Mouse (Mus musculus): ENCODE results near the gene Upp2. TPM values are rescaled to one million over a fixed set of nuclear protein-coding genes. Genes with fewer than 3 reads are reported as not detected.

Upp2 gene
- total and polyA plus RNA-seq, 2 experiments from 2014 or later = 10.8 to 12.6 TPM

GRCm38 (mm10) chr2:58741213-58741612, 174.1 kb downstream of the Upp2 start:
- DNase-seq = no peak
- 89% methylated on average over 1 of the region's 1 CpGs for WGBS

GRCm38 (mm10) chr2:58742026-58742425, 174.9 kb downstream of the Upp2 start:
- no peak overlapping the region for H3K4me3 ChIP-seq (ENCODE audit: low read depth, low read length)
- no peak overlapping the region for H3K4me2 ChIP-seq (ENCODE audit: low read depth)
- H3K27ac ChIP-seq (ENCODE audit: low read depth, low read length) = no peak overlapping the region
- no peaks in the 10 kb centered on the region for H3K9me3 ChIP-seq (ENCODE audit: low read length)
- 96% methylated on average over 4 of the region's 4 CpGs for WGBS
- no peak overlapping the region for H3K9ac ChIP-seq
- TF ChIP-seq CTCF (IDR thresholded peaks at IDR 0.05; ENCODE audit: low read depth) = no peak
- no peak for ATAC-seq
- no peaks in the 10 kb centered on the region for H3K27me3 ChIP-seq (ENCODE audit: insufficient read depth, low read length)
- no peak for DNase-seq
- no peaks in the 10 kb centered on the region for H3K36me3 ChIP-seq (ENCODE audit: insufficient read depth)
- H3K4me1 ChIP-seq (ENCODE audit: insufficient read depth) = no peaks in the 10 kb centered on the region

More at GRCm38 (mm10) chr2:58741213-58741612, 174.1 kb downstream of the Upp2 start:
- no peak overlapping the region for H3K27ac ChIP-seq (ENCODE audit: low read depth, low read length)
- no peaks in the 10 kb centered on the region for H3K36me3 ChIP-seq (ENCODE audit: insufficient read depth)
- H3K4me3 ChIP-seq (ENCODE audit: low read depth, low read length) = no peak overlapping the region
- no peaks in the 10 kb centered on the region for H3K9me3 ChIP-seq (ENCODE audit: low read length)
- no peak overlapping the region for H3K9ac ChIP-seq
- H3K4me2 ChIP-seq (ENCODE audit: low read depth) = no peak overlapping the region
- TF ChIP-seq CTCF (IDR thresholded peaks at IDR 0.05; ENCODE audit: low read depth) = no peak
- no peaks in the 10 kb centered on the region for H3K27me3 ChIP-seq (ENCODE audit: insufficient read depth, low read length)
- H3K4me1 ChIP-seq (ENCODE audit: insufficient read depth) = no peaks in the 10 kb centered on the region
- no peak for ATAC-seq

- ATAC-seq = no peak
- H3K4me2 ChIP-seq (ENCODE audit: low read depth) = no peak overlapping the region
- H3K4me1 ChIP-seq (ENCODE audit: insufficient read depth) = no peaks in the 10 kb centered on the region
- no peaks in the 10 kb centered on the region for H3K36me3 ChIP-seq (ENCODE audit: insufficient read depth)
- TF ChIP-seq CTCF (IDR thresholded peaks at IDR 0.05; ENCODE audit: low read depth) = no peak
- no peak for DNase-seq
- H3K4me3 ChIP-seq (ENCODE audit: low read depth, low read length) = no peak overlapping the region
- H3K9me3 ChIP-seq (ENCODE audit: low read length) = no peaks in the 10 kb centered on the region
- H3K27me3 ChIP-seq (ENCODE audit: insufficient read depth, low read length) = no peaks in the 10 kb centered on the region
- no peak overlapping the region for H3K9ac ChIP-seq
- 88% methylated on average over 3 of the region's 3 CpGs for WGBS
- no peak overlapping the region for H3K27ac ChIP-seq (ENCODE audit: low read depth, low read length)
Observed at GRCm38 (mm10) chr2:58743446-58743845, 176.3 kb downstream of the Upp2 start.

GRCm38 (mm10) chr2:58747483-58748229, 180.6 kb downstream of the Upp2 start:
- Histone ChIP-seq H3K27ac (ENCODE audit: low read depth, low read length) (no peak overlapping the region), H3K36me3 (ENCODE audit: insufficient read depth) (no peaks in the 10 kb centered on the region), H3K4me2 (ENCODE audit: low read depth) (no peak overlapping the region), H3K4me3 (ENCODE audit: low read depth, low read length) (no peak overlapping the region), H3K9ac (no peak overlapping the region), H3K27me3 (ENCODE audit: insufficient read depth, low read length) (no peaks in the 10 kb centered on the region), H3K4me1 (ENCODE audit: insufficient read depth) (no peaks in the 10 kb centered on the region), H3K9me3 (ENCODE audit: low read length) (no peaks in the 10 kb centered on the region)
- DNase-seq (no peak), ATAC-seq (no peak)
- TF ChIP-seq CTCF (IDR thresholded peaks at IDR 0.05; ENCODE audit: low read depth) = no peak
- 81% methylated on average over 11 of the region's 11 CpGs for WGBS

- Histone ChIP-seq H3K9me3 (ENCODE audit: low read length) (no peaks in the 10 kb centered on the region), H3K36me3 (ENCODE audit: insufficient read depth) (no peaks in the 10 kb centered on the region), H3K4me3 (ENCODE audit: low read depth, low read length) (no peak overlapping the region), H3K9ac (no peak overlapping the region), H3K27me3 (ENCODE audit: insufficient read depth, low read length) (no peaks in the 10 kb centered on the region), H3K4me1 (ENCODE audit: insufficient read depth) (no peaks in the 10 kb centered on the region), H3K27ac (ENCODE audit: low read depth, low read length) (no peak overlapping the region), H3K4me2 (ENCODE audit: low read depth) (no peak overlapping the region)
- DNase-seq (no peak), ATAC-seq (no peak)
- 88% methylated on average over 5 of the region's 5 CpGs for WGBS
- no peak for TF ChIP-seq CTCF (IDR thresholded peaks at IDR 0.05; ENCODE audit: low read depth)
Observed at GRCm38 (mm10) chr2:58748296-58748695, 181.2 kb downstream of the Upp2 start.

- WGBS = 26% methylated on average over 2 of the region's 2 CpGs
- ATAC-seq (no peak), DNase-seq (no peak)
- Histone ChIP-seq H3K4me2 (ENCODE audit: low read depth) (no peak overlapping the region), H3K36me3 (ENCODE audit: insufficient read depth) (no peaks in the 10 kb centered on the region), H3K4me3 (ENCODE audit: low read depth, low read length) (no peak overlapping the region), H3K27ac (ENCODE audit: low read depth, low read length) (no peak overlapping the region), H3K9me3 (ENCODE audit: low read length) (no peaks in the 10 kb centered on the region), H3K4me1 (ENCODE audit: insufficient read depth) (no peaks in the 10 kb centered on the region), H3K9ac (no peak overlapping the region), H3K27me3 (ENCODE audit: insufficient read depth, low read length) (no peaks in the 10 kb centered on the region)
- no peak for TF ChIP-seq CTCF (IDR thresholded peaks at IDR 0.05; ENCODE audit: low read depth)
Observed at GRCm38 (mm10) chr2:58752891-58753290, 185.8 kb downstream of the Upp2 start.

GRCm38 (mm10) chr2:58754736-58755135, 187.6 kb downstream of the Upp2 start:
- Histone ChIP-seq H3K27ac (ENCODE audit: low read depth, low read length) (no peak overlapping the region), H3K36me3 (ENCODE audit: insufficient read depth) (no peaks in the 10 kb centered on the region), H3K9ac (no peak overlapping the region), H3K4me3 (ENCODE audit: low read depth, low read length) (no peak overlapping the region), H3K9me3 (ENCODE audit: low read length) (no peaks in the 10 kb centered on the region), H3K4me1 (ENCODE audit: insufficient read depth) (no peaks in the 10 kb centered on the region), H3K27me3 (ENCODE audit: insufficient read depth, low read length) (no peaks in the 10 kb centered on the region), H3K4me2 (ENCODE audit: low read depth) (no peak overlapping the region)
- DNase-seq (no peak), ATAC-seq (no peak)
- WGBS = 81% methylated on average over 3 of the region's 3 CpGs
- TF ChIP-seq CTCF (IDR thresholded peaks at IDR 0.05; ENCODE audit: low read depth) = no peak

Data from forebrain, postnatal 0 days (tissue).